Mouse (Mus musculus) CH12.LX (cell line): ENCODE measurements around the gene Ror1.

Experiments used
- CTCF ChIP-seq, 2 experiments: IDR thresholded peaks in 1 of 2; conservative IDR thresholded peaks in 1 of 2; 2 replicates each; pipeline ENCODE4 v1.5.1; 2011 to 2012; ENCODE audit warnings: low read depth in 2 of 2, low read length in 2 of 2, improper control_type of control experiment in 1 of 2, inconsistent platforms in 1 of 2, mild to moderate bottlenecking in 1 of 2, moderate library complexity in 1 of 2
- EP300 ChIP-seq: IDR thresholded peaks from 2 replicates; pipeline ENCODE4 v1.6.1; 2011; ENCODE audit warnings: low read length, improper control_type of control experiment
- GABPA ChIP-seq: IDR thresholded peaks from 2 replicates; pipeline ENCODE4 v1.6.1; 2012; ENCODE audit warnings: low read depth, low read length, improper control_type of control experiment, inconsistent platforms; ENCODE audit not compliant: insufficient replicate concordance
- HCFC1 ChIP-seq: IDR thresholded peaks from 2 replicates; pipeline ENCODE4 v1.6.1; 2012; ENCODE audit warnings: low read depth, mild to moderate bottlenecking, inconsistent platforms, low read length, improper control_type of control experiment
- JUN ChIP-seq: IDR thresholded peaks from 2 replicates; pipeline ENCODE4 v1.6.1; 2011; ENCODE audit warnings: low read depth, mild to moderate bottlenecking, low read length, improper control_type of control experiment, moderate library complexity; ENCODE audit not compliant: insufficient read depth
- KAT2A ChIP-seq: IDR thresholded peaks from 2 replicates; pipeline ENCODE4 v1.6.1; 2012; ENCODE audit warnings: low read length, improper control_type of control experiment, inconsistent platforms; ENCODE audit not compliant: insufficient replicate concordance
- MAX ChIP-seq: IDR thresholded peaks from 2 replicates; pipeline ENCODE4 v1.6.1; 2011; ENCODE audit warnings: low read length, improper control_type of control experiment
- PAX5 ChIP-seq: IDR thresholded peaks from 2 replicates; pipeline ENCODE4 v1.6.1; 2012; ENCODE audit warnings: low read length, inconsistent platforms, mixed read lengths
- POLR2A ChIP-seq: IDR thresholded peaks from 2 replicates; pipeline ENCODE4 v1.6.1; 2011; ENCODE audit warnings: low read depth, mild to moderate bottlenecking, improper control_type of control experiment, low read length
- SIN3A ChIP-seq: IDR thresholded peaks from 2 replicates; pipeline ENCODE4 v1.6.1; 2012; ENCODE audit warnings: low read length, improper control_type of control experiment, inconsistent platforms
- ZKSCAN1 ChIP-seq: IDR thresholded peaks from 2 replicates; pipeline ENCODE4 v1.6.1; 2012; ENCODE audit warnings: low read depth, inconsistent platforms, low read length, improper control_type of control experiment, borderline replicate concordance

DNA sequence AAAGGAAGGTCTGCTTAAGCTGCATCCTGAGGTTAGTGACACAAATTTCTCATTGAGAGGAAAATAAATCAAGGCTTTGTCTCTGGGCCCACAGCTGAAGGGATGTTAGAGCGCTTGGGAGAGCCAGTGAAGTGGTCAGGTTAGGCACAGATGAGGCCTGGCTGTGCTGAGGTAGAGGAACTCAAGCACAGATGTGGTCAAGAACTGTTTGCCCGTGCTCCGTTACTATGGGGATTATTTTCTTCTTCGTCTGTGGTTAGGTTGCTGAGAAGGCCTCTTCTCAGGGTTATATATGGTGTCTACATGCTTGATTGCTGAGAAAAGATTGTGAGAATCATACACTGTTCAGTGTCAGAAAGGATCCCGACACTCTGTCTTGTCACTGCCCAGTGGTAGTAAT, 134.7 kb downstream of the Ror1 start:
- TF ChIP-seq POLR2A (no peak), CTCF (conservative IDR thresholded peaks at IDR 0.05 in 1 of 2, IDR thresholded peaks at IDR 0.05 in 1 of 2; ENCODE audit: low read depth in 2 of 2, low read length in 2 of 2) (no peak), PAX5 (no peak), EP300 (no peak), KAT2A (no peak), JUN (no peak), MAX (no peak), SIN3A (no peak), GABPA (no peak), ZKSCAN1 (no peak), HCFC1 (no peak)
